Mouse (Mus musculus) v-Abl transformed pro-B cells (cell line): ENCODE measurements around the gene Cc2d2b.

Experiments
- in situ Hi-C, 2 experiments: fragments of 400-800 bp; cut with MboI; formaldehyde crosslinking; loops; one replicate each; pipeline ENCODE4 v1.15.1; 2025; ENCODE audit not compliant: unreplicated experiment in 2 of 2

Cc2d2b gene

GRCm38 (mm10) chr19:40738683-40739324, 9.7 kb upstream of the Cc2d2b start:
- in situ Hi-C loops, result loop anchor here in 1 of 2 experiments (10.0 kb wide), 1 partner anchor 1774 kb away; no protein-coding TSS in a partner anchor

GRCm38 (mm10) chr19:40746603-40747002, 1.9 kb upstream of the Cc2d2b start:
- in situ Hi-C loops, result no loop called here

- in situ Hi-C loops, result loop anchor here (5.0 to 25.0 kb wide), 4 partner anchors 298 to 508 kb away; partner anchors contain the start of gene Tm9sf3 (in 1 of the 2)
These were observed 5.8 kb downstream of the Cc2d2b start for GRCm38 (mm10) chr19:40754311-40754710.

- in situ Hi-C loops, result loop anchor here (25.0 kb wide), 2 partner anchors 477 to 502 kb away; partner anchors contain the start of gene Tm9sf3 (in 1 of the 2)
These were observed 11.5 kb downstream of the Cc2d2b start for GRCm38 (mm10) chr19:40760071-40760470.

- in situ Hi-C loops, result loop anchor here (25.0 kb wide), 2 partner anchors 475 to 500 kb away; partner anchors contain the start of gene Tm9sf3 (in 1 of the 2)
These were observed 13.6 kb downstream of the Cc2d2b start for GRCm38 (mm10) chr19:40762023-40762759.

- in situ Hi-C loops, result loop anchor here (5.0 to 25.0 kb wide), 3 partner anchors 150 to 495 kb away; partner anchors contain the start of gene Tm9sf3 (in 1 of the 2)
These were observed 18.6 kb downstream of the Cc2d2b start for GRCm38 (mm10) chr19:40767189-40767588.

- in situ Hi-C loops, result loop anchor here (5.0 to 25.0 kb wide), 3 partner anchors 148 to 493 kb away; partner anchors contain the start of gene Tm9sf3 (in 1 of the 2)
These were observed 20.8 kb downstream of the Cc2d2b start for GRCm38 (mm10) chr19:40769341-40769770.

- in situ Hi-C loops, result no loop called here
These were observed 39.6 kb downstream of the Cc2d2b start for GRCm38 (mm10) chr19:40788004-40788714.

GRCm38 (mm10) chr19:40788715-40789084, 40.1 kb downstream of the Cc2d2b start:
- in situ Hi-C loops, result no loop called here

GRCm38 (mm10) chr19:40805176-40805737, 56.7 kb downstream of the Cc2d2b start:
- in situ Hi-C loops, result no loop called here

- in situ Hi-C loops, result no loop called here
These were observed 61.3 kb downstream of the Cc2d2b start for GRCm38 (mm10) chr19:40809858-40810257.

- in situ Hi-C loops, result no loop called here
These were observed 63.3 kb downstream of the Cc2d2b start for GRCm38 (mm10) chr19:40811840-40812239.

GRCm38 (mm10) chr19:40812778-40813177, 64.2 kb downstream of the Cc2d2b start:
- in situ Hi-C loops, result no loop called here

GRCm38 (mm10) chr19:40813385-40813784, 64.8 kb downstream of the Cc2d2b start:
- in situ Hi-C loops, result no loop called here

- in situ Hi-C loops, result no loop called here
These were observed 67.2 kb downstream of the Cc2d2b start for GRCm38 (mm10) chr19:40815645-40816183.

- in situ Hi-C loops, result no loop called here
These were observed 69.5 kb downstream of the Cc2d2b start for GRCm38 (mm10) chr19:40817901-40818532.

GRCm38 (mm10) chr19:40818764-40819163, 70.2 kb downstream of the Cc2d2b start:
- in situ Hi-C loops, result no loop called here

GRCm38 (mm10) chr19:40821306-40821825, 72.8 kb downstream of the Cc2d2b start:
- in situ Hi-C loops, result loop anchor here in 1 of 2 experiments (10.0 kb wide), 1 partner anchor 103 kb away; no protein-coding TSS in a partner anchor

GRCm38 (mm10) chr19:40825636-40826035, 77.1 kb downstream of the Cc2d2b start:
- in situ Hi-C loops, result loop anchor here (5.0 to 10.0 kb wide), 2 partner anchors 68 to 99 kb away; no protein-coding TSS in a partner anchor
